Mouse (Mus musculus): Measurements from ENCODE around the gene Mbnl1. TPM values are rescaled to one million over a fixed set of nuclear protein-coding genes. Genes with fewer than 3 reads are reported as not detected.
A peak's percentile ranks its signal among the peaks of the same experiment; 100 is the strongest.
"Not testable (repeated sequence)": the region's sequence is repeated elsewhere in the genome, so short reads cannot be mapped to it uniquely, and the experiment has no call there.

Mbnl1 gene
- polyA plus RNA-seq, 1 experiment, result 39.7 TPM

DNA sequence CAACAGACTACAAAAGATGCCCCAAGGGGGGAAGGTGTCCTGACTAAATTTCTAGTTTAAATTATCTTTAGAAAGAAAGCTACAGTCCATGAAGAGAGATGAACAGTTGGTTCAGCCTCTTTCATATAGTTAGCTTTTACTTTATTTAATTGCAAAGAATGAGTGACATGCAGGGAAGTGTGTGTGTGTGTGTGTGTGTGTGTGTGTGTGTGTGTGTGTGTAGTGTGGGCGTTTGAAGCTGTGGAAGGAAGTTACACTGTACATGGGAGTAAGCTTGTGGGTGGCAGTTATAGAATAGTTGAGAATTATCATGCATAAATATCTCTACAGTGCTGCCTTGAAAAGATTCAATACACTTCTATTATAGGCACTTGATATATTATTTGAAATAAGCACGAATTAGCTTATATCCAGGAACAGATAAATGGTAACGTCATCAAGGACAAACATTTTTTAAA, 14.1 kb downstream of the Mbnl1 start:
- DNase-seq (ENCODE audit: extremely low spot score in 1 of 2, low spot score in 1 of 2), result no peak

DNA sequence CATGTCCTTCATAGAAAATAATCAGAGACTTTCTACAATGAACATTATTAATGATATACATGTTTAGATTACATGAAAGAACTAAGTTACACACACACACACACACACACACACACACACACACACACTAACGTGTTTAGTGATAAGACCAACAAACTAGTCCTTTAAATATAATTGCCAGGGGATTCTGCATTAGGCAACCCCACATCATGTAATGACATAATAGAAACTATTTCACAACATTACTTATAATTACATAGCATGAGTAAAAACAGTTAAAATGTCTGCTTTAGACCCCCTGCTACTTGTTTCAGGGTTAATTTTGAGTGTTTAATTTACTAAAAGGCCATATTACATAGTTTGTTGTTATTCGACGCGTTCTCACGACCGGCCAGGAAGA, 16.9 kb downstream of the Mbnl1 start:
- no peak for DNase-seq (ENCODE audit: extremely low spot score in 1 of 2, low spot score in 1 of 2)

DNA sequence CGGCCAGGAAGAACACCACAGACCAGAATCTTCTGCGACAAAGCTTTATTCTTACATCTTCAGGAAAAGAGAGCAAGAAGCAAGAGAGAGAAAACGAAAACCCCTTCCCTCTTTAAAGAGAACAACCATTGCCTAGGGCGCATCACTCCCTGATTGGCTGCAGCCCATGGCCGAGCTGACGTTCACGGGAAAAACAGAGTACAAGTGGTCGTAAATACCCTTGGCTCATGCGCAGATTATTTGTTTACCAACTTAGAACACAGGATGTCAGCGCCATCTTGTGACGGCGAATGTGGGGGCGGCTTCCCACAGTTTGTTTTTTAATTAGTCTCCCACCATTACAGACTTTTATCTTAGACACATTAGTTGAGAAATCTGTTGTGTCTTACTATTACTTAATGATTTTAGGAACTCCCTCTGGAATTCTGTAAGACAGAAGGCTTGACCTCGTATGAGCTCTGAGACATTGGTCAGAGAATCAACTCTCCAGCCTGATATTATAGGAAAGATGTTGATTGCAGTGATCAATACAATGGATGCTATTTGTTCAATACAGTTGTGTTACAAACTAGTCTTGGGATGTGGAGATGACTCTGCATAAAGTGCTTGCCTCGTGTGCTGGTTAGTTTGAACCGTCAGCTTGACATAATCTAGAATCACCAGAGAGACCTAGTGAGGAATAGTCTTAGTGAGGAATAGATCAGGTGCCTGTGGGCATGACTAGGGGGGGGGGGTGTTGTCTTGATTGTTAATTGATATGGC, 22.3 kb downstream of the Mbnl1 start:
- DNase-seq (ENCODE audit: extremely low spot score in 1 of 2, low spot score in 1 of 2), result not testable (repeated sequence)

DNA sequence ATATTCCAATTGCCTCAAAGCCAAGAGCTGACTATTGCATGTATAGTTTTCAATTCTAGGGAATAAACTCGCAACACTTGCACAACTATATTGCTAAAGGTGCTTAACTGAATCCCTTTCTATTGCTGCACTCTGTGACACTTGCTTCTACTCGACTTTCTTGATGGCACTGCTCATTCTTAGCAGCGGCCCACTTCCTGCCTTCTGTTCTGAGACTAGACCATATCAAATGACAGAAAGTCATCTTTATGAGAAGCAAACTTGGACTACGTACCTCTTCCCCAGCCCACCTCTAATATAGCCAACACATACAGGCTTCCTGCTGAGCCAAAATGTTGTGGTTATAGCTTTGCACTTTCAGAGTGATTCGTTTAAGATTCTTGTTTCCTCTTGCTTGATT, 23.6 kb downstream of the Mbnl1 start:
- no peak for DNase-seq (ENCODE audit: extremely low spot score in 1 of 2, low spot score in 1 of 2)

DNA sequence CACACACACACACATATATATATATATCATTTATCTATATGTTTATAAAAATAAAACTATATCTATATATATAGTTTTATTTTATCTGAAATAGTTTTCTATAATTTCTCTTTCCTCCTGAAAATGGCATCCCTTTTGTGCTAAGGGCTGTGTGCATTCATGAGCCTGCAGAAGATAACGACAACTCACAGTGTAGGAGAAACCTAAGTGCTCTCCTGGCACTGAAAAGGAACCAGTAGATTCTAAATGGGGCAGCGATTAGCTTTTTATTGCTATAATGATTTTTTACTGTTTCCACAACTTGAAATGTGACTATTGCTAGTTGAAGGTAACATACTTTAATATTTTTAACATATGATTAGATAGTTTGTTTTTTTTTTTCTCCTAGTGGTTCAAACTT, 25.5 kb downstream of the Mbnl1 start:
- DNase-seq (ENCODE audit: extremely low spot score in 1 of 2, low spot score in 1 of 2), result no peak

DNA sequence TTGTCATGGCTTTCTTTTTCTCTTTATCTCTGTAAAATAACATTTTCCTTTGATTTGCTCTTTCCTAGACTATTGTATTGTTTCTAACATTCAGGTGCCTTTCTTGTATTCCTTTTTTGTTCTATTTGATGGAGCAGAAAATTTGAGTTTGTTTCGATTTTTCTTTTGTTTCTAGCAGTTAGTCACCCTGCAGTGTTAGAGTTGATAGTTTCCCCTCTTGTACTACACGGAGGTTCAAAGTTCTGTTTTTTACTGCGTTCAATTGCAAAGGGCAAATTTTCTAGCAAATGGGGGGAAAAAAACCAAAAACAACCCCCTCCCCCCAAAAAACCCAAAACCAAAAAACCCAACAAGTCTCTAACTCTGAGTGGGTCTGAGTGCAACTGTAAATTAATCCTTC, 26.0 kb downstream of the Mbnl1 start:
- no peak for DNase-seq (ENCODE audit: extremely low spot score in 1 of 2, low spot score in 1 of 2)

DNA sequence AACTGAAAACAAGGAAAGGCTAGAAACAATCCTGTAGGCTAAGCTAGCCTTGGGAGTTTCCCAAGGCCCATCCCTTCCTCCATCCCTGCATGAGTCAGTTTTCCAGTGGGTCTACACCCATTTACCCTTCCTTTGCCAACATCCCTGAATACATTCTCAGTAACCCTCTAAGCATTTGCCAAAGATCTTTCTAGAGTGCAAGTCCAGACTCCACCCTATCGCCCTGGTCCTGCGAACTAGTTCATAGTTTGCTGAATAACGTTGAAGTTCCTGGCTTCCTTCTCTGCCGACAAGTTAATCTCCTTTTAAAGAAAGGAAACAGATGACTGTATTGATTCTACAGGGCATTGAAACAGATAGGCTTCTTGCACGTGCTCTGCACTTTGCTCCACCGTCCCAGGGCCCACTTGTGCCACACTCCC, 26.5 kb downstream of the Mbnl1 start:
- DNase-seq (ENCODE audit: extremely low spot score in 1 of 2, low spot score in 1 of 2), result no peak

DNA sequence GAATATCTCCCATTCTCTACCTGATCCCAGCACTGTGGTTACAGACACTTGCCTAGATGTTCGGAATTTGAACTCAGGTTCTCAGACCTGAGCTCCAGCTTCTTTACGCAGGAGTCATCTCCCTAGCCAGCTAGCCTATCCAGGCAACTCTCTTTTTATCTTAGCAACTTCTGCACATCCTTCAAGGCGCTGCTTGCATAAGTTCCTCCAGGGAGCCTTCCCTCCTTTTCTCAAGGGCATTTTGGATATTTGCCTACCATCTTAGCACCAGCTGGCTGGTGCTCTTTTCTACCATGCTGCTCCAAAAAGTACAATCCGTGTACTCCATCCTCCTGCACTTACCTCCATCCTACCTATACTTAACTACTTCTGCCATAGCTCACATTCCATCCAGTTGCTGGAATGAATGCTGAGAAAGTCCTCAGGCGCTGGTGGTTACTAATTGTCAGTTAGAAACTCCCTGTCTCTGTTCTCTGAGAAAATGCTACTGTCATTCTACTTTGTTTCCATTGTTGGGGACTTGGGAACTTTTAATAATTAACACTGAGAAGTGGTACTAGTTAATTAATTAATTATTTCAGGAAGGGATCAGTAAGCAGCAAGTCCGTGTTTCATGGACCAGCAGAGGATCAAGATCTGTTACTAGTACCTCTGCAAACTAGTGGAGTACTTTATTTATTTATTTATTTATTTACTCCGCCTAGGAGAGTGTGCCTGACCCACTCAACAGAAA, 27.3 kb downstream of the Mbnl1 start:
- no peak for DNase-seq (ENCODE audit: extremely low spot score in 1 of 2, low spot score in 1 of 2)

DNA sequence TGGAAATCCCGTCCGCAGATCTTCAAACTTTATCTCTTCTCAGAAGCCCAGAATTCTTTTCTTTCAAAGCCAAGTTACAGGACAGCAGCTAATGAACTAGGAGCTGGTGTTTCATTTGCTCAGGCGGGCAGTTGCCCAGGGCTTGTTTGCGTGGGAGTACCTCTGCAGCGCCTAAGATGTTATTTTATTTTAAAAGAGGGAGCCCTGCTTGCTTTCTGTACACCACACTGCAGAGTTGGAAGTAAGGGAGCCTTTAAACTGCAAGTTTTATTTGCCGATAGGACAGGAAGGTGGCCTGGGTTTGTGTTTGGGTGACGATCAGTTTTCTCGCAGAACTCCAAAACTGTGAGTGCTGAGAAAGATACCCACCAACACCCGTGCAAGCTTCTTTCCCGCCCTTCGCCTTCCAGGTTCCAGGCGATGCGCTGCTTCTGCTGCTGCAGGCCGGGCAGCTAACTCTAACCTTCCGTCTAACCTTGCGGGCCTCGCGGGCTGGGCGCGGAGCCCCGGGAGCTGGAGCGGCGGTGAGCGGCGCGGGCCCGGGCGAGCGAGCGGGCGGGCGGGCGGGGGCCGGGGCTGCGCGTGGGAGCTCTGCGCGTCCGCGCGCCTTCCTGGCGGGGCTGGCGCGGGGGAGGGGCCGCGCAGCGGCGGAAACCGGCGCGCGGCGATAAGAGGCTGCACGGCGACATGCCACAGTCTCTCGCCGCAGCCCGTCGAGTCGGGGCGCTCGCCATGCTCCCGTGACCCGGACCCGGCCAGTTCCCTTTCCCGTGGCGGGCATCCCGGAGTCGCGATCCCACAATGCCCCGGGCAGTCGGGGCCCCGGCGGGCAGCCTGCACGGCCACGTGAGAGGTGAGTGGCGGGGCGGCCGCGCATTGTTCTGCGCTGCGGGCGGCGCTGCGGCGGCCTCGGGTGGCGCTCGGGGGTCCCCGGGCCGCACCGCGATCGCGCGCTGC, 28.2 kb downstream of the Mbnl1 start:
- peak; percentile 55 to 77 for DNase-seq (ENCODE audit: extremely low spot score in 1 of 2, low spot score in 1 of 2)

DNA sequence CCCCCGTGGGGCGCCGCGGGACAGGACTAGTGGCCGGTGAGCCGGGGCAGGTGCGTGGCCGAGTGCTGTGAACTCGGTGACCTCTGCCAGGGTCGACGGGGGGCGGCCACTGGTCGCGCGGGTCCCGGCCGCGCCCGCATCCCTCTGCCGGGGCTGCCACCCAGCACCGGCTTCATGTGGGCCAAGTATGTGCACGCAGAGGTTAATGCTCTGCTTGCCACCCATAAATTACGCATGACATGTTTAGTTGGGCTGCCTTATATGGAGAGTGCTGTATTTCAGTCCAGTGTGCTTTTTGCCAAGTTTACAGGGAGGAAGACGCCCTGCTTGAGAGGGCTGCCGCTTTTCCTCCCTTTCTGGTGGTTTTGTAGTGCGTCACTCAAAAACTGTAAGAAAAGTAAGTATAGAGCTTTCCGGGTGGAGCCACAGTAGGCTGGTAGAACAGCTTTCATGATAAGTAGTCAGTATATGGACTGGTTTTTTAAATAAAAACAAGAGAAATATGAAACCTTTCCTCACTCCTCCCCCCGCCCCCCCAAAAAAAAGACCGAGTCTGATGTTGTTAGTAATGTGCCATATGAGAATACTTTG, 29.0 kb downstream of the Mbnl1 start:
- DNase-seq (ENCODE audit: extremely low spot score in 1 of 2, low spot score in 1 of 2), result peak in 1 of 2 experiments; percentile 41

DNA sequence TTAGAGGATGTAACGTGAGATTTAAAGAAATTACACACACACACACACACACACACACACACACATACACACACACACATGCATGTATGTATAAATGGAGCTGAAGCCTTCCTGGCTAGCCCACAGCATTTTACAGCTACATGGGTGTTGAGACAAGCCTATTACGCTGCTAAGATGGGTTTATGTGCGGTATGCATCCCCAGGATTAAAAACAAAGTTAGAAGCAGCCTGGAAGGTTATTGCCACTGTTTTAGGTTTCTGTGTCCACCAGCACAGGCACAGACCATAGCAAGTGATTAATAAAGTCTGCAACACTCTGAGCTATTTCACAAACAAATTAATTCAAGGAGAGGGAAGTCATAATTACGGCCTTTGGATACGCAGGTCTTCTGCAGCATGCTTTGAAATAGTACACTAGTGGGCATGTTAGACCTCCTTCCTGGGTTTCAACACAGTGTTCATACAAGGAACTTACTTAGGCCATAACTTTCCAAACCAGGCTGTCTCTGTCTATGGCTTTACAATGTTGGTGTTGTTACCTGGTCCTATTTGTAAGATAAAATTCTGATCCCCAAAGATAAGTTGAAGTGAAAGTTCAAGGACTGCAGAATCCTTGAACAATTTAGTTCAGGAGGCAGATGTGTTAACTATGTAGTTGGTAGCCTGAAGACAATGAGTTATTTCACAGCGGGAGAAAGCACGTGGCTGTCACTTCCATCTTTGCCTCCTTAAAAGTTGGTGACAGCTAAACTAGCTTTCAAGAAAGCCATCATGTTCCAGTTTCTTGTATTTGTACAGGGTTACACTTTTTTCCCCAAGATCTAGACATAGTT, 29.7 kb downstream of the Mbnl1 start:
- DNase-seq (ENCODE audit: extremely low spot score in 1 of 2, low spot score in 1 of 2), result no peak

DNA sequence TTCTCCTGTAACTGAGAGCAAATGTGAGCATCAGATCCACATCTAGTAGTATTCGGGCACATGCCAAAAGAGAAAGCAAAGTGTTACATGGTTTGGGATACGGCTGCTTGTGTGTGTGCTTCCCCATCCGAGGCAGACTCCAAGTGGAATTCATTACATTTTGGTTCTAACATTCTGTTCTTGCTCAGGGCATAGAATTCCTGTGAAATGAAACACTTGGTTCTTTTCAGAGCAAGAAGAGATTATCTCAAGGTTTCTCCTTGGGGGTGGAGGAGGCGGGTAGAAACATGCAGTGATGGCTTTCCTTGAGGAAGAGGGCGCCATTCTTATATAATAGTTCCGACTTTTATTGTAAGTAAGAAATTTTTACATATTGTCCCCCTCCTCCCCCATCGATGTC, 30.6 kb downstream of the Mbnl1 start:
- peak; percentile 19 to 63 for DNase-seq (ENCODE audit: extremely low spot score in 1 of 2, low spot score in 1 of 2)

DNA sequence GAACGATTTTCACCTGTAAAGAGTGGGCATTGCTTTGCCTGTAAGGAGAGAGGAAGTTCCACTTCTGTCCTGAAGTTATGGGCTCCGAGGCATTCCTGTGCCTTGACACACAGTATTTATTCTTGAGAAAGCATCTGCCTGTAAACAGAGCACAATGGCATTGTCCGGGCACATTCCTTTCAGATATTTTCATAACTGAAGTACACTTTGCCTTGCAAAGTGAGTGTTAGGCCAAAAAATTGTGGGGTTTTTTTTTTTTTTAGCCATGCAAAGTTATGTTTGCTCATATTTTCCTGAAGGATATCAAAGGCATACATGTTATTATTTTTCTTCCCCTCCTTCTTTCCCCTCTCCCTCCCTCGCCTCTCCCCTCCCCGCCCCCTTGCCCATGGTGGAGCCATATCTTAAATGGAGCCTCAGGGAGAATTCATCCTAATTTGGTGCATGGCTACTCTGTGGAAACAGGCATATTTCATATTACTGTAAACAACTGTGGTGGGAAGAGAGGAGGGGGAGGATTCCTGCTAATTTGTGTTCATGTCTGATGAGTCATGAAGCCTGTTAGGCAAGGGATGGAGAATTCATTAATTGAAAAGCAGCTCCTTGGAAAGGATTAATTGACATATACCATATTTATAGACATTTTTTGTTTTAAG, 32.3 kb downstream of the Mbnl1 start:
- no peak for DNase-seq (ENCODE audit: extremely low spot score in 1 of 2, low spot score in 1 of 2)

DNA sequence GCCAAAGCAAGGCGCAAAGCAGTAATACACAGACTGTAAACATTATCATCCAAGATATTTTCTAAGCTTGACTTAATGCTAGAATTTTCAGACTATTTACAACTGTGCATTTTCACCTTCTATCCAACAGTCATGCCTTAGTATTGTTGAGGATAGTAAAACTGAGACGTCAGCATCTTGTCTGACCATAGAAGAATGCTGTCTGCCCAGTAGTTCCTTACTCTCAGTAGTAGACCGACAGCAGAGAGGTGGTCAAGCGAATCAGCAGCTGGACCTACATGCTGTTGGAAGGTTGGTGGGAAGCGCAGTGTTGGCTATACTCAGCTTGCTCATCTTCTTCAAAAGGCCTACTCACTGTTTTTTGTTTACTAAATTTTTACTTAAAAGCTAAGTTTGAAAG, 34.2 kb downstream of the Mbnl1 start:
- DNase-seq (ENCODE audit: extremely low spot score in 1 of 2, low spot score in 1 of 2), result no peak

DNA sequence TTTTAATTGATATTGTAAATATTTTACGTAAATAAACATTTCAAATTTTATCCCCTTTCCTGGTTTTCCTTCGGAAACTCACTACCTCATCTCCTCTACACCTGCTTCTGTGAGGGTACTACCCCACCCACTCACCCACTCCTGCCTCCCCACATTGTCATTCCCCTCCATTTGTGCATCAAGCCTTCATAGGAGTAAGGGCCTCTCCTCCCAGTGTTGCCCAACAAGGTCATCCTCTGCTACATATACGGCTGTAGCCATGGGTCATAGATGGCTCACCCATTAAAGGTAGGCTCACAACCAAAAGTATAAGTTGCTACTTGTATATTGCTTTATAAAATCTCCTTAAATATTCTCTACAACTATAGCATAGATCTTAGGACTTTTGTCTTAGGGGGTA, 34.9 kb downstream of the Mbnl1 start:
- DNase-seq (ENCODE audit: extremely low spot score in 1 of 2, low spot score in 1 of 2), result no peak

DNA sequence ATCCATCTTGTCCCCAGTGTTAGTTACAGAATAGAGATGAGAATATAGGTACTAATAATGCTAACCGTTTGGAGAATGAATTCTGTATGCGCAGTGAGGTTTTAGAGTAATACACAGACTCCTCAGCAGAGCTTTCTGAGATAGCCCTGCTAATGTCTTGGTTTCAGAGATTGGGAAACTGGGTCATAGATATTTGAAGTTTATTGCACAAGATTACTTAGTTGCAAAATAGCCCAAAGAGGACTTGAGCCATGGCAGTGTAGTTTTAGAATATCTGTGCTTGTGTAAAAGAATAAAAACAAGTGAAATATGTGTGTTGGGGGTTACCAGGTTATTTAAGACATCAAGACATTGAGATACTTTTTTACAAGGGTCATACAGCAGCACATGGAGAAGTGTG, 35.3 kb downstream of the Mbnl1 start:
- no peak for DNase-seq (ENCODE audit: extremely low spot score in 1 of 2, low spot score in 1 of 2)

DNA sequence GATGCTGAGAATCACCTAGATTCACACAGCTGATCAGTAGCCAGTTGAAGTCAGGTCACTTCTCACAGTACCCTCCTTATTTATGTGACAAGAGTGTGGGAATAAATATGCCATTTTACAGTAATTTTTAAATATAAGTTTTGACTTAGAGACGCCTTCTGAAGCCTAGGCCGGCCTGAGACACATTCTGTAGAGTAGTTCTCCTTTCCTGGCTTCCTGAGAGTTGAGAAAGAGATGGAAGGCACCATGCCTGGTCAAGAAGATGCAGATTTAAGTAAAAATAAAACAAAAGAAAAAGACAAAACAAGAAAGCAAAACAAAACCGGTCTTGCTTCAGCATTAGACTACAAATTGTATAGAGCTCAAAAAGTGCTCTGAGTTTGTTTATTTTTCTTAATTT, 38.6 kb downstream of the Mbnl1 start:
- DNase-seq (ENCODE audit: extremely low spot score in 1 of 2, low spot score in 1 of 2), result no peak

DNA sequence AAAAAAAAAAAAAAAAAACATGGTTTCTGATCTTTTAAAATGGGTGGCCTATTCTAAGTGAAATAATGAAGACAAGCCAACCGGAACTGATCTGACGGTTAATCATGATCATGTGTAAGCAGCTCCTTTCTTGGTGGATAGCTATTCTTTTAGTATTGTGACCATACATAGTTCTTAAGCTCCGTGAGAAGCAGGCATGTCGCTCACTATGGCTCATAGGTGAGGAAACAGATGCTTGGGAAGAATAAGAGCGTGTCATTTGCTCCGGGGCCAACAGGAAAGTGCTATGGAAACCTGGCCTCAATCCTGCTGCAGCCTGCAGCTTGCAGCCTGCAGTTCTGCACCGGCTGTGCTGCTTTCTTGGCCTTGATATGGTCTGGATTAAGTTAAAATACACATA, 40.7 kb downstream of the Mbnl1 start:
- DNase-seq (ENCODE audit: extremely low spot score in 1 of 2, low spot score in 1 of 2), result no peak

DNA sequence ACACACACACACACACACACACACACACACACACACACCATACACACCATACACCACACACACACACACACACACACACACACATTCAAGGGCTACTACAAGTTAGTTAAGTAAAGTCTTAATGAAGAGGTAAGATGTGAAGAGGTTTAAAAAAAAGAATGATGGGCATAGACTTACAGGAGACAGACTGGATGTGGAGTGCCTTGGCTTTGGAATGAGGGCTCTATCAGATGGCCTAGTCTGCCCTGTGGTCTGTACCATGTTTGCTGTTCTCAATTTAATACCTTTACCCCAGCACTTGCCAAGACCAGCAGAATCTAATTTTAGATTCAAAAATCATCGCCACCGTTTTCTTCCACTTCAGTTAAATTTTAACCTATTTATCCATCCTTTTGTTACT, 41.1 kb downstream of the Mbnl1 start:
- no peak for DNase-seq (ENCODE audit: extremely low spot score in 1 of 2, low spot score in 1 of 2)

Data from frontal cortex, adult 2 months (tissue).